Mouse (Mus musculus) heart, adult 2 months (tissue): Measurements from ENCODE around the gene Wdr70. TPM values are rescaled to one million over a fixed set of nuclear protein-coding genes. Genes with fewer than 3 reads are reported as not detected.
A peak's percentile ranks its signal among the peaks of the same experiment; 100 is the strongest.

Experiments used
- DNase-seq, 2 experiments: peaks; one replicate each; pipeline ENCODE4 v3.0.0; 2021
- H3K27ac ChIP-seq: fragments of 200-600 bp; 2 replicates; pipeline ENCODE4 v1.8.1; 2022
- H3K27me3 ChIP-seq: fragments of 200-500 bp; 2 replicates; pipeline ENCODE4 v1.6.1; 2012; ENCODE audit warnings: mild to moderate bottlenecking, low read length, inconsistent platforms, mixed read lengths; ENCODE audit not compliant: control insufficient read depth, insufficient read depth
- H3K36me3 ChIP-seq: fragments of 200-500 bp; 2 replicates; pipeline ENCODE4 v1.6.1; 2012; ENCODE audit warnings: low read length, inconsistent platforms; ENCODE audit not compliant: control insufficient read depth, insufficient read depth
- H3K4me1 ChIP-seq: fragments of 200-500 bp; 2 replicates; pipeline ENCODE4 v1.6.1; 2011; ENCODE audit warnings: low read length; ENCODE audit not compliant: control insufficient read depth, insufficient read depth
- H3K4me3 ChIP-seq: fragments of 200-600 bp; 2 replicates; pipeline ENCODE4 v1.8.1; 2022
- H3K79me2 ChIP-seq: fragments of 200-500 bp; replicated peaks from 2 replicates; pipeline ENCODE4 v1.6.1; 2012; ENCODE audit warnings: mild to moderate bottlenecking, inconsistent platforms, low read length, moderate library complexity, mixed read lengths; ENCODE audit not compliant: control insufficient read depth, insufficient read depth
- H3K9ac ChIP-seq: fragments of 200-500 bp; 2 replicates; pipeline ENCODE4 v1.6.1; 2012; ENCODE audit warnings: low read depth, mild to moderate bottlenecking, control low read depth, inconsistent platforms, low read length, mixed read lengths
- CTCF ChIP-seq: fragments of 200-600 bp; IDR thresholded peaks from 2 replicates; pipeline ENCODE4 v1.8.1; 2022; ENCODE audit warnings: antibody characterized with exemption, mild to moderate bottlenecking, moderate library complexity
- EP300 ChIP-seq: fragments of 200-500 bp; IDR thresholded peaks from 2 replicates; pipeline ENCODE4 v1.6.1; 2011; ENCODE audit warnings: low read depth, low read length, control low read depth; ENCODE audit not compliant: insufficient read depth
- POLR2A ChIP-seq: fragments of 200-500 bp; IDR thresholded peaks from 2 replicates; pipeline ENCODE4 v1.6.1; 2011; ENCODE audit warnings: mild to moderate bottlenecking, low read depth, low read length, control low read depth; ENCODE audit not compliant: insufficient read depth
- WGBS: fragments of 180-500 bp; shearing (Covaris S2); methylation state at CpG from one replicate; pipeline ENCODE4 v1.1.7; 2018; 5-methylcytosine and 5-hydroxymethylcytosine counted together
- intact Hi-C: fragments of 180-260 bp; cut with DNase I; formaldehyde crosslinking; loops from one replicate; pipeline ENCODE4 v1.15.1; 2025
- long read RNA-seq: library from polyadenylated mRNA; stranded (forward); transcript quantifications from one replicate; pipeline ENCODE4 v2.0.0, GENCODE M21; 2021
- polyA plus RNA-seq: library from polyadenylated mRNA; depleted of rRNA; stranded (reverse); fragments of >200 nt; gene quantifications from 2 replicates; pipeline ENCODE4 v1.2.3, GENCODE M21; 2012; rRNA removed
- total RNA-seq, 2 experiments: library from RNA; stranded (reverse); gene quantifications; 2 replicates each; pipeline ENCODE4 v1.2.3; 2021

The Wdr70 gene
- total RNA-seq (10 to 100 TPM; 20.7 to 21.1 TPM), polyA plus RNA-seq (12.1 and 15.6 TPM in 2 replicates)
- long read RNA-seq, transcript Wdr70-203 (4 exons, 1,130 nt), result major isoform, 10 of 25 reads
- long read RNA-seq, partial matches to known transcripts, result 0 of 25 reads
- long read RNA-seq, other reads (novel, unspliced or antisense), result 12 of 25 reads

DNA sequence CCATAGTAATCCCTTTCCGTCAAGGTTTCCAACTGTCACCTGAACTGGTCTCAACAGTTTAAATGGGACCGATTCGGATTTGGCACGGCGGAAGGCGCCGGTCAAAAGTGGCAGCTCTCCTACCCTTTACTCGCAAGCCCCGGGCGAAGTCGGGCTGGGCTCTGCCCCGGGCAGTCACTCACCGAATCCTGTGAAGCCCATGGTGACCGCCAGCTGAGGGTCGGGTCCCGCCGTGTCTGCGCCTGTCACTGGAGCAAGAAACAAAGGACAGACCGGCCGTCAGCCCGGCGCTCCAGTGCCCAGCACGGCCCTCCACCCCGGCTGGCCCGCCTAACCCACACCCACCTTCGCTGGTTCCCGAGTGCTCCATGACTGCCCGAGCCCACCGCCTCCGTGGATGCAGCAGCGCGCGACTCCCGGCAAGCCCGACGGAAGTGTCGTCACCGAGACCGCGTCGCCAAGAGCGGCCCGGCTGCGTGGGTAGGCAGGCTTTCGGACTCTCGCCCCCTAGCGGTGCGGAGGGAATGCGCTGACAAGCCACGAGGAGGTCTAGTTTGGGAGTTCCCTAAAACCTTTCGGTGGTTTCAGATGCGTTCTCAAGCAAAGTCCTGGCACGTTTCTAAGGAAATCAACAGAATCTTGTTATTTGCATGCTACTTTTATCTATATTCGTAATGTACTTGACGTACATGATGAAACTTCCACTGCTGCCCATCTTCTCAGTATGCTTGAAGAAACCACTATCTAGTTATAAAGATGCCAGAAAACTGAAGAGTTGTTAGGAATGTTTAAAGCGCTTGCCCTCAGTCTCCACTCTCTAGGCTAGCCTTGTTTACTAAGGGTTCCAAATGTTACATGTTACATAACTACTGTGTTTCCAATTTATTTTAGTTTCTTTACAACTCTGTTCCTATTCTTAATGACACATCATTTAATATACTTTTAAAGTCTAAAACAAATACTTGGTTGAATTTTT lies at the start of gene Wdr70:
Wdr70 (minus strand) TSS at position 436 of the 976 bp plus-strand sequence.
- H3K9ac ChIP-seq, result peak within 1 kb of the TSS; percentile 92
- 2% methylated on average over 56 of the region's 56 CpGs for WGBS
- H3K4me3 ChIP-seq, result peak within 1 kb of the TSS; percentile 73
- no peaks in the 10 kb centered on the region for H3K36me3 ChIP-seq
- peak; percentile 95 to 99 for DNase-seq
- peak within 1 kb of the TSS; percentile 73 for H3K27ac ChIP-seq
- TF ChIP-seq CTCF (no peak; the same call in 1 of the 2 replicates), POLR2A (peak; percentile 83), EP300 (peak; percentile 79; the same call in 1 of the 2 replicates)
- H3K4me1 ChIP-seq, result no peaks in the 10 kb centered on the region; the same call in 1 of the 2 replicates
- no peaks in the 10 kb centered on the region for H3K79me2 ChIP-seq
- no peaks in the 10 kb centered on the region for H3K27me3 ChIP-seq
- intact Hi-C loops, result loop anchor here (1.0 to 10.0 kb wide), 2 partner anchors 10 to 634 kb away; partner anchors contain the start of gene Nup155

GRCm38 (mm10) chr15:8135606-8136005 lies 36.6 kb upstream of the Wdr70 start:
- Histone ChIP-seq H3K4me3 (no peak overlapping the region), H3K27ac (no peak overlapping the region), H3K9ac (no peak overlapping the region), H3K36me3 (no peaks in the 10 kb centered on the region), H3K4me1 (no peaks in the 10 kb centered on the region), H3K79me2 (no peaks in the 10 kb centered on the region), H3K27me3 (no peaks in the 10 kb centered on the region)
- intact Hi-C loops, result no loop called here
- no peak for DNase-seq
- 93% methylated on average over 5 of the region's 5 CpGs for WGBS
- TF ChIP-seq CTCF (no peak), POLR2A (no peak), EP300 (no peak)

GRCm38 (mm10) chr15:8131761-8132160 lies 32.8 kb upstream of the Wdr70 start:
- DNase-seq, result no peak
- Histone ChIP-seq H3K79me2 (no peaks in the 10 kb centered on the region), H3K4me1 (no peaks in the 10 kb centered on the region), H3K36me3 (no peaks in the 10 kb centered on the region), H3K27ac (no peak overlapping the region), H3K9ac (no peak overlapping the region), H3K27me3 (no peaks in the 10 kb centered on the region), H3K4me3 (no peak overlapping the region)
- no peak for TF ChIP-seq EP300
- TF ChIP-seq CTCF, result no peak
- no peak for TF ChIP-seq POLR2A
- intact Hi-C loops, result no loop called here

GRCm38 (mm10) chr15:8131268-8131667 lies 32.3 kb upstream of the Wdr70 start:
- no peak for DNase-seq
- 99% methylated on average over 3 of the region's 3 CpGs for WGBS
- no peaks in the 10 kb centered on the region for H3K36me3 ChIP-seq
- no peaks in the 10 kb centered on the region for H3K79me2 ChIP-seq
- no peak overlapping the region for H3K27ac ChIP-seq
- no peak overlapping the region for H3K4me3 ChIP-seq
- H3K27me3 ChIP-seq, result no peaks in the 10 kb centered on the region
- no peak for TF ChIP-seq CTCF
- H3K9ac ChIP-seq, result no peak overlapping the region
- intact Hi-C loops, result no loop called here
- H3K4me1 ChIP-seq, result no peaks in the 10 kb centered on the region

- Histone ChIP-seq H3K36me3 (no peaks in the 10 kb centered on the region; the same call in 1 of the 2 replicates), H3K9ac (no peak overlapping the region), H3K79me2 (no peaks in the 10 kb centered on the region), H3K27me3 (no peaks in the 10 kb centered on the region), H3K4me3 (no peak overlapping the region), H3K27ac (no peak overlapping the region), H3K4me1 (no peaks in the 10 kb centered on the region)
- no peak for DNase-seq
- 58% methylated on average over 1 of the region's 1 CpGs for WGBS
- TF ChIP-seq POLR2A, result no peak
- intact Hi-C loops, result no loop called here
Measured at GRCm38 (mm10) chr15:8129281-8129680, 30.3 kb upstream of the Wdr70 start.

GRCm38 (mm10) chr15:8109782-8110181 lies 10.8 kb upstream of the Wdr70 start:
- WGBS, result under 1% methylated on average over 8 of the region's 8 CpGs
- H3K4me1 ChIP-seq, result peaks cover 3% of the 10 kb centered on the region
- H3K27ac ChIP-seq, result peak overlapping the region; percentile 82
- no peak for DNase-seq
- H3K36me3 ChIP-seq, result peaks cover 2% of the 10 kb centered on the region; the same call in 1 of the 2 replicates
- peak overlapping the region; percentile 61 for H3K4me3 ChIP-seq
- no peaks in the 10 kb centered on the region for H3K27me3 ChIP-seq
- TF ChIP-seq EP300, result no peak
- no peak for TF ChIP-seq CTCF
- TF ChIP-seq POLR2A, result no peak
- no peak overlapping the region for H3K9ac ChIP-seq
- 0 out of 2 replicates have a peak, but pooled peaks cover 1% of the 10 kb centered on the region for H3K79me2 ChIP-seq
- intact Hi-C loops, result loop anchor here (1.0 to 10.0 kb wide), 3 partner anchors 10 to 335 kb away; partner anchors contain the start of genes Cplane1, Nipbl and Wdr70
